Mouse (Mus musculus) bone marrow, adult 2 months (tissue): ENCODE measurements around the gene Lmtk3. TPM values are rescaled to one million over a fixed set of nuclear protein-coding genes. Genes with fewer than 3 reads are reported as not detected.

ENCODE experiments used
- H3K27ac ChIP-seq: fragments of 200-500 bp; 2 replicates; pipeline ENCODE4 v1.5.1; 2012; ENCODE audit warnings: low read depth, mild to moderate bottlenecking, control low read depth, inconsistent platforms, low read length; ENCODE audit not compliant: control insufficient read depth, poor library complexity, insufficient read depth
- H3K4me1 ChIP-seq: fragments of 200-500 bp; 2 replicates; pipeline ENCODE4 v1.6.1; 2011; ENCODE audit warnings: low read length; ENCODE audit not compliant: control insufficient read depth, insufficient read depth
- H3K4me3 ChIP-seq: fragments of 200-500 bp; replicated peaks from 2 replicates; pipeline ENCODE3; 2011; ENCODE audit warnings: mild to moderate bottlenecking, low read depth, low read length, control low read depth; ENCODE audit not compliant: control insufficient read depth
- CTCF ChIP-seq: fragments of 200-500 bp; IDR thresholded peaks from 2 replicates; pipeline ENCODE4 v1.5.1; 2011; ENCODE audit warnings: low read length, control low read depth; ENCODE audit not compliant: control insufficient read depth, insufficient read depth
- POLR2A ChIP-seq: fragments of 200-500 bp; IDR thresholded peaks from 2 replicates; pipeline ENCODE4 v1.6.1; 2011; ENCODE audit warnings: low read depth, mild to moderate bottlenecking, control low read depth, low read length, borderline replicate concordance; ENCODE audit not compliant: control insufficient read depth
- WGBS: fragments of 180-500 bp; shearing (Covaris S2); methylation state at CpG from one replicate; pipeline ENCODE4 v1.1.7; 2018; 5-methylcytosine and 5-hydroxymethylcytosine counted together
- polyA plus RNA-seq: library from polyadenylated mRNA; stranded (reverse); fragments of >200 nt; gene quantifications from 2 replicates; pipeline ENCODE4 v1.2.4, GENCODE M21; 2011; ENCODE audit warnings: low replicate concordance; ENCODE audit not compliant: missing spikeins, insufficient read depth, insufficient read length

Lmtk3 gene
- polyA plus RNA-seq, 1 experiment = not detected

DNA sequence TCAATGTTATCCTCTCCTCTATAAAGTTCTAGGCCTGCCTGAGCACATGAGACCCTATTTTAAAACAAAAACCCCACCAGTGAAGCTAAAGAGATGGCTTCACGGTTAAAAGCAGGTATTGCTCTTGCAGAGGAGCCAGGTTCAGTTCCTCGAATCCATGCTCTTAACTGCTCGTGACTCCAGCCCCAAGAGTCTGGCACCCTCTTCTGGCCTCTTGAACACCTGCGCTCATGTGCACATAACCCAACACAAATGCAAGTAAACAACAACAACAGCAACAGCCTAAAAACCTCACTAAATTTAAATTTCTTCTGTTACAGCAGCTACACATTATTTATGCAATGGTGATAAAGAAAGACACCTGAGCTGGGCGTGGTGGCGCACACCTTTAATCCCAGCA lies 16.0 kb upstream of the Lmtk3 start:
- H3K4me3 ChIP-seq = no peak overlapping the region
- TF ChIP-seq POLR2A (no peak), CTCF (no peak)
- no peak overlapping the region for H3K27ac ChIP-seq
- WGBS = 81% methylated on average over 6 of the region's 6 CpGs
- no peaks in the 10 kb centered on the region; the same call in none of the 2 replicates for H3K4me1 ChIP-seq

DNA sequence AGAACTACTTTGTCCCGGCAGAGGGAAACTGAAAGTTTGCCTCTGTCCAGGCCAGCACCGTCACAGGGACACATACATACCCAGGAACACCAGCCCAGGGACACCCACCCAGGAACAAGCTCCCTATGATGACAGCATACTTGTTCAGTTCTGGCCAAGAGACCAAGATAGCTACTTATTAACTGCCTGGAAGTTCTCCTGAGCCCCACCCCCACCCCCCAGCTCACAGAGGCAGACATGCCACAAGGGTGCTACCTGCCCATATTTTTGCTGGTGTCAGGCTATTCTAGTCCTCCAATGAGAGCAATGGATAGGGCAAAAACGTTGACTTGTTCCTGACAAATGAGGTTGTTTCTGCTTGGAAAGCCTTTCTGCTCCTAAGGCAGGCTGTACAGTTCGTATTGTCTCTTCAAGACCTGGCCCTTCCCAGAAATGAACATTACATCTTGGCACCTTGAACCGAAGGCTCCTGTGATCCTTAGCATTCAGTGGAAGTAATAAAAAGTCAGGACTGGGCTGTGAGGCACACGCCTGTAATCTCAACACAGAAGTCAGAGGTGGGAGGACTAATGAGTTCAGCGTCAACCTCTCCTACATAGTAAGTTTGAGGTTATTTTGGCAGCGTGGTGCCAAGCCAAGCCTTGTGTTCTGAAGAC lies 13.0 kb upstream of the Lmtk3 start:
- 58% methylated on average over 8 of the region's 8 CpGs for WGBS
- Histone ChIP-seq H3K4me3 (no peak overlapping the region), H3K27ac (no peak overlapping the region), H3K4me1 (no peaks in the 10 kb centered on the region; the same call in 1 of the 2 replicates)
- TF ChIP-seq POLR2A (no peak), CTCF (no peak)

DNA sequence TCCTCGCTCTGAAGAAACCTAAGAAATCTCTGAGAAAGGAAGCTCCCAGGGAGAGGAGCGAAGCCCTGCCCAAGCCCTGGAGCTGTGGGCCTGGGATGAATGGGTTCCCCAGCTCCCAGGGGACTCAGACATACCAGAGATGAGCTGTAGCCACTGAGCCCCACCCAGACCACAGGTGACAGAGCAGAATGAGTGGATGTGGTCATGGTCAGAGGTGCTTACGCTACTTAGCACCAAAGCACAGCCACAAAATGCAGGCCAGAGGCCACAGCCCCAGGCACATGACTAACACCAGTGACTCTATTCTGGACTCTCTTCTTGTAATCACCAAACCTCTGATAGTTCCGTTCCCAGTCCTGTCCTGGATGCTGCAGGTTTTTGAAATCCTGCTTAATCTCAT lies 12.4 kb upstream of the Lmtk3 start:
- H3K27ac ChIP-seq = no peak overlapping the region
- no peak overlapping the region for H3K4me3 ChIP-seq
- H3K4me1 ChIP-seq = no peaks in the 10 kb centered on the region; the same call in 1 of the 2 replicates
- whole genome bisulfite sequencing = 37% methylated on average over 4 of the region's 4 CpGs
- no peak for TF ChIP-seq CTCF

DNA sequence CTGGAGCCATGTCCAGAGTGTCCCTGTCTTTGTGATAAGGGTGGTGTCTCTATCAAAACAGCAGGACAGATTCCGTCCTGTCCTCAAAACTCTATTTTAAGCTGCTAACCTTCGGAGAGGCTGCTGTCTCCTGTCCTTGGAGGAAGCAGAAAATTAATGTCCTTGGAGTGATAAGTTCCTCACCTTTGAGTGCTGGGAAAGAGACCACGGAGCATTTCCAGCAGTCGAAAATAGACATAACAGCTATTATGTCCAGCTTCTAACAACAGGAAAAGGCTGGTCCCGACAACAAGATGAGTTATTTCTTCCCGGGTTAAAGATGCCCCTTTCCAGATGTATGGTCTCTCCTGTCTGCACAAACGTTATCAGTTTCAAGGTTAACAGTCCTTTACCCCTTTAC lies 8.3 kb upstream of the Lmtk3 start:
- WGBS = 75% methylated on average over 7 of the region's 7 CpGs
- TF ChIP-seq POLR2A = no peak
- no peak overlapping the region for H3K4me3 ChIP-seq
- H3K27ac ChIP-seq = no peak overlapping the region
- H3K4me1 ChIP-seq = no peaks in the 10 kb centered on the region; the same call in 1 of the 2 replicates

DNA sequence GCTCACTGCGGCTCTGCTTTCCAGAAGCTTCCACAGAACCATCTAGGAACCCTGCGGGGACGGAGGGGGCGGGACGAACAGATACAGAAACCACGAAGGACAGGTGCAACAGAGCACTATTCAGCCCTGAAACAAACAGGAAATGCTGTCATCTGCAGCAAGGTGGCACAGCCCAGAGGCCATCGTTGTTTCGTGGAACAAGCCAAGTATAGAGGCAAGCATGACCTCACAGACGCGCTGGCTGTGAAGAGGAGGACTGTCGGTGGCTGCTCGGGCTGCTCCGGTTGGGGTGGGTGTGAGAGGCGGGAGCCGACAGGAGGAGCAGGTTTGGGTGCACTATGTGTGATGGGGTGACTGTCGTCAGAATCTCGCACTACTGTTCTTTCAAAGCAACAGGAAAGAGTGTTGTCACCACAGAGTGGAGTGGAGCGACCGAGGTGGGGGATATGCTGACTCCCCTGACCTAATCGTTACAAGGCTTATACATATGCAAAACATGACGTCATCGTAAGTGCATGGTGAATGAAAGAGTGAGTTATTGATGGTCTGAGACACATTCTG lies 4.4 kb upstream of the Lmtk3 start:
- no peak overlapping the region for H3K27ac ChIP-seq
- H3K4me1 ChIP-seq = peaks cover 2% of the 10 kb centered on the region
- WGBS = 7% methylated on average over 22 of the region's 22 CpGs
- no peak overlapping the region for H3K4me3 ChIP-seq
- TF ChIP-seq POLR2A (no peak), CTCF (no peak)

DNA sequence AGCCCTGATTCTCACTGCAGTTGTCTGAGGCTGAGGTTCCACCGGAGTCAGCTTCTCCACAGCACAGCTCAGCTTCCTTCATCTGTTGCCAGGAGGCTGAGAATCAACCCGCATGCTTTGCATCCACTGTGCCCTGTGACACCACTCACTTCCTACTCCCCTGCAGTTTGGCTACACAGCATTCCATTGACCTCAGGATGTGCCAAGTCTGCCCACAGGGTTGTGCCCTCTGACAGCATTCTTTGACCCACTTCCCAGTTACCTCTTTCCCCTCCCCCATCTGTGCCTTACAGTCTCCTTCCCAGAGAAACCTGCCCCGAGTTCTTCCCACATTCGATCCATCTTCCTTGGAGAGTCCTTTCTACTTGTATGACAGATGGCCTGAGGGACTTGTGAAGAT lies 1.3 kb upstream of the Lmtk3 start:
- WGBS = 50% methylated on average over 4 of the region's 4 CpGs
- TF ChIP-seq POLR2A (no peak), CTCF (no peak)
- Histone ChIP-seq H3K4me3 (no peak overlapping the region), H3K27ac (no peak overlapping the region), H3K4me1 (peaks cover 2% of the 10 kb centered on the region)

DNA sequence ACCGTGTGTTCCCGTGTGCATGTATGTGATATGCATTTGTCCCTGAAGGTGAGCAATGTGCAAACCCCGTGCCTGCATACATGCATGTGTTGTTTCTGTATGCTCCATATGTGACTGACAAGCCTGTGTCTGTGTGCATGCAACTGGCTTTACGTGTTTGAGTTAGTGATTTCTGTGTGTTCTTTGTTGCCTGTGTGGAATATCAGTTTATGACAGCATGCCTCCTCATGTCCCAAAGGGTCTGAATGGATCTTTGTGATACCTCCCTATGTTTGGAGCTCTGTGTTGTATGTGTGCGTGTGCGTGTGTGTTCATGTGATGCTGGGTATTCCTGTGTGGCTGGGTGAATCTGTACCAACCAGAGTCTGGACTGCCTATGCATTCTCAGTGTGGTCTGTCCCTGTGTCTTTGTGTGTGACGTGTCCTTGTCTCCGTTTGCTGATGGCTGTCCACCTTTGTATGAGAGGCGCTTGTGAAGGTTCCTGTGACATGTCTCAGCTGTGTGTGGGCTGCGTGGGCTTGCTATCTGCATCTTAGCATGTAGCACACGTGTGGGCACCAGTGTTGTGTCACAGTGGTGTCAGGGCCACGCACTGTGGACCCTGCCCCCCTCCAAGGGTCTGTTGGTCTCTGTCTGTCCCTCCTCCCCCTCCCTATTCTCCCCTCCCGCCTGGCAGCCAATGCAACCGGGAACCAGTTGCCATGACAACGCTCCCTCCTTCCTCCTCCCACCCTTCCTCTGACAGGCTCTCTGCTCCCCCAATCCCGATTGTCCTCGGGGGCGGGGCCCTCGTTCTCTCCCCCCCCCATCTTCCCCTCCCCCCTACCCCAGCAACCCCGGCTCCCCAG lies 1.2 kb downstream of the Lmtk3 start, which contains the start of gene Sult2b1:
Gene Sult2b1, minus strand, starts transcription at position 146 of the 849 bp plus-strand sequence.
- TF ChIP-seq POLR2A (no peak), CTCF (no peak)
- peaks cover 2% of the 10 kb centered on the region for H3K4me1 ChIP-seq
- H3K4me3 ChIP-seq = peak within 1 kb of the TSS; percentile 68
- WGBS = 27% methylated on average over 20 of the region's 20 CpGs
- H3K27ac ChIP-seq = no peak within 1 kb of the TSS

DNA sequence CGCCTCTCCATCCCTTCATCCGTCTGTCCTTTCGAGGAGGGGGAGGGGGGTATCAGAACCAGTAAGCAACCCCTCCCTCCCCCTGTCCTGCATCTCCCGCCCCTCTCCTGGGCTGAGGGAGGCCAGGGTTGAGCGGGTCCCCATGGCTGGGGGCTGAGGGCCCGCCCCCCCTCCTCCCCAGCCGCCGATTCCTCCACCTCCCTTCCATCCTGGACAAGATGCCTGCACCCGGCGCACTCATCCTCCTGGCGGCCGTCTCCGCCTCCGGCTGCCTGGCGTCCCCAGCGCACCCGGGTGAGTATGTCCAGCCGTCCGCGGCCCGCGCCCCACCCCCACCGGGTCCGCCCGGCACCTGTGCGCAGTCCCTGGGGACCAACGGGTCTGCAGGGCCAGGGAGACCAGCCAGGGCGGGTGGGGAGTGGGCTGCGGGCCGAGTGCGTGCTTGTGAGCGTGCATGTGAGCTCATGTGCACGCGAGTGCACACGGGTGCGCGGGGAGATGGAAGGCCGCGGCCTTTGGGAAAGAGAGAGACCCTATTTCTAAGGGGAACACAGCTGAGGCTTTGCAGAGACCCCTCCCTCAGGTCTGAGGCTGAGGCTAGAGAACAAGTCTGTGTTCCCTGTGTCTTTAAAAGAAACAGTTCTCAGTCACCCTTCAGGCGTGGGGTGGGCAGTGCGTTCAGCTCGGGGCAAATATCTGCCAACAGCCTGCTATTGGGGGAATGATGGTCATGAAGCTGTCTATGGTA lies 2.0 kb downstream of the Lmtk3 start:
- Histone ChIP-seq H3K27ac (no peak overlapping the region), H3K4me1 (peaks cover 2% of the 10 kb centered on the region), H3K4me3 (no peak overlapping the region)
- WGBS = 3% methylated on average over 40 of the region's 42 CpGs
- TF ChIP-seq POLR2A = no peak
- no peak for TF ChIP-seq CTCF
